Mouse (Mus musculus) liver, embryonic 11.5 days (tissue): ENCODE results near the gene Plekha1. TPM values are rescaled to one million over a fixed set of nuclear protein-coding genes. Genes with fewer than 3 reads are reported as not detected.

Experiments
- ATAC-seq: fragments of 200-750 bp; cut with Nextera tagmentation; replicated peaks from 2 replicates; pipeline ENCODE4 v1.8.0; 2017; ENCODE audit warnings: moderate number of reproducible peaks, mild to moderate bottlenecking, moderate TSS enrichment, moderate library complexity; ENCODE audit not compliant: low FRiP score
- DNase-seq: peaks from one replicate; pipeline ENCODE4 v3.0.0-alpha.2; 2017; ENCODE audit warnings: low spot score
- H3K27ac ChIP-seq: fragments of 300-500 bp; sonication (generic); 2 replicates; pipeline ENCODE4 v1.5.1; 2014; ENCODE audit warnings: mild to moderate bottlenecking, low read depth, low read length, control low read depth
- H3K27me3 ChIP-seq: fragments of 300-500 bp; sonication (generic); replicated peaks from 2 replicates; pipeline ENCODE4 v1.6.1; 2014; ENCODE audit warnings: low read length, mixed read lengths; ENCODE audit not compliant: control insufficient read depth, insufficient read depth
- H3K36me3 ChIP-seq: fragments of 300-500 bp; sonication (generic); 2 replicates; pipeline ENCODE4 v1.6.1; 2014; ENCODE audit warnings: mild to moderate bottlenecking, low read length, moderate library complexity, mixed read lengths; ENCODE audit not compliant: control insufficient read depth, insufficient read depth
- H3K4me1 ChIP-seq: fragments of 300-500 bp; sonication (generic); replicated peaks from 2 replicates; pipeline ENCODE4 v1.6.1; 2014; ENCODE audit warnings: low read length, mixed read lengths; ENCODE audit not compliant: control insufficient read depth, insufficient read depth
- H3K4me2 ChIP-seq: fragments of 300-500 bp; sonication (generic); 2 replicates; pipeline ENCODE4 v1.6.1; 2014; ENCODE audit warnings: mild to moderate bottlenecking, control low read depth, moderate library complexity
- H3K4me3 ChIP-seq: fragments of 300-500 bp; sonication (generic); 2 replicates; pipeline ENCODE4 v1.5.1; 2014; ENCODE audit warnings: low read depth, low read length, control low read depth
- H3K9ac ChIP-seq: fragments of 300-500 bp; sonication (generic); 2 replicates; pipeline ENCODE4 v1.6.1; 2014; ENCODE audit warnings: low read depth, low read length, control low read depth
- H3K9me3 ChIP-seq: fragments of 300-500 bp; sonication (generic); 2 replicates; pipeline ENCODE4 v1.6.1; 2016; ENCODE audit warnings: low read length, inconsistent platforms, mixed read lengths; ENCODE audit not compliant: control insufficient read depth
- WGBS: fragments of 180-500 bp; shearing (Covaris S2); extraction: QIAGEN DNeasy Blood & Tissue Kit; methylation state at CpG from one replicate; pipeline ENCODE4 v1.1.7; 2014; 5-methylcytosine and 5-hydroxymethylcytosine counted together
- polyA plus RNA-seq: library from polyadenylated mRNA; unstranded; fragments of >200 nt; fragmentation: Nextera tagmentation; extraction: Ambion mirVana; gene quantifications from 2 replicates; pipeline ENCODE4 v1.2.1, GENCODE M21; 2014

Plekha1 gene
- polyA plus RNA-seq: 18.4 and 20.1 TPM in 2 replicates

GRCm38 (mm10) chr7:130865613-130866591 is at the start of gene Plekha1:
Gene Plekha1, plus strand, starts transcription at chr7:130865756.
- Histone ChIP-seq H3K27me3 (peaks cover 17% of the 10 kb centered on the region), H3K4me3 (peak within 1 kb of the TSS; percentile 79), H3K4me1 (no peaks in the 10 kb centered on the region), H3K36me3 (no peaks in the 10 kb centered on the region), H3K27ac (no peak within 1 kb of the TSS; the same call in 1 of the 2 replicates), H3K9ac (peak within 1 kb of the TSS; percentile 69), H3K4me2 (peak within 1 kb of the TSS; percentile 71), H3K9me3 (no peaks in the 10 kb centered on the region)
- DNase-seq: peak; percentile 91
- ATAC-seq: peak; percentile 95
- WGBS: under 1% methylated on average over 100 of the region's 114 CpGs

DNA sequence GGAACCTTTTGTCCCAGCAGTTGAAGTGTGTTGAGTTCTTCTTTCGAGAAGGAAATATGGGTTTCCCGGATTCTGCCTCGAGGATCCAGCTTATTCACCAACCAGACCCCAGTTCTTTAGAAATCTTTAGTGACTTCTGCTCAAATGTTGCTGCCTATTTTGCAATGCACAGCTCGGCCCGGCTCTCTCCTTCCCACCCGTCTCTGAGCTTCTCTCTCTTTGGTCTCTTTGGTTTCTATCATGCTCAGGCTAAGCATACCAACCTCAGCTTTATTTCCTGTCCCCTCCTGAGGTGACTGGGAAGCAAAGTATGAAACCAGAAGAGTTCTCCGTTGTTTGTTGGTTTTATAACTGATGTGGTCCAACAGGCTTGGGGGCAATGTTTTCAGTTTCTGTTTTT is 49.3 kb upstream of the Plekha1 start:
- Histone ChIP-seq H3K4me3 (no peak overlapping the region), H3K27me3 (no peaks in the 10 kb centered on the region), H3K9me3 (no peaks in the 10 kb centered on the region), H3K9ac (no peak overlapping the region), H3K36me3 (no peaks in the 10 kb centered on the region), H3K27ac (no peak overlapping the region), H3K4me1 (no peaks in the 10 kb centered on the region), H3K4me2 (no peak overlapping the region)
- 73% methylated on average over 7 of the region's 7 CpGs for WGBS
- no peak for ATAC-seq
- DNase-seq: no peak

- no peak overlapping the region for H3K9ac ChIP-seq
- WGBS: 52% methylated on average over 5 of the region's 5 CpGs
- no peaks in the 10 kb centered on the region for H3K4me1 ChIP-seq
- no peaks in the 10 kb centered on the region for H3K36me3 ChIP-seq
- H3K9me3 ChIP-seq: no peaks in the 10 kb centered on the region
- H3K27me3 ChIP-seq: no peaks in the 10 kb centered on the region; the same call in 1 of the 2 replicates
- H3K4me3 ChIP-seq: no peak overlapping the region
- H3K27ac ChIP-seq: no peak overlapping the region
- ATAC-seq: no peak
- no peak overlapping the region for H3K4me2 ChIP-seq
- DNase-seq: no peak
Observed at GRCm38 (mm10) chr7:130818813-130819212, 46.7 kb upstream of the Plekha1 start.

- Histone ChIP-seq H3K36me3 (no peaks in the 10 kb centered on the region), H3K4me1 (no peaks in the 10 kb centered on the region), H3K4me3 (no peak overlapping the region), H3K27ac (no peak overlapping the region), H3K4me2 (no peak overlapping the region), H3K9ac (no peak overlapping the region), H3K27me3 (no peaks in the 10 kb centered on the region; the same call in 1 of the 2 replicates), H3K9me3 (no peaks in the 10 kb centered on the region)
- WGBS: 75% methylated on average over 10 of the region's 10 CpGs
- ATAC-seq (no peak), DNase-seq (no peak)
Observed at GRCm38 (mm10) chr7:130819624-130820023, 45.9 kb upstream of the Plekha1 start.

- Histone ChIP-seq H3K4me3 (no peak overlapping the region), H3K4me2 (no peak overlapping the region), H3K4me1 (no peaks in the 10 kb centered on the region), H3K9me3 (no peaks in the 10 kb centered on the region), H3K36me3 (no peaks in the 10 kb centered on the region), H3K9ac (no peak overlapping the region), H3K27me3 (no peaks in the 10 kb centered on the region; the same call in 1 of the 2 replicates), H3K27ac (no peak overlapping the region)
- ATAC-seq (no peak), DNase-seq (no peak)
- WGBS: 50% methylated on average over 9 of the region's 9 CpGs
Observed at GRCm38 (mm10) chr7:130823992-130824391, 41.6 kb upstream of the Plekha1 start.

- no peaks in the 10 kb centered on the region for H3K4me1 ChIP-seq
- no peak overlapping the region for H3K4me2 ChIP-seq
- DNase-seq (no peak), ATAC-seq (no peak)
- H3K4me3 ChIP-seq: no peak overlapping the region
- no peak overlapping the region for H3K27ac ChIP-seq
- no peaks in the 10 kb centered on the region for H3K9me3 ChIP-seq
- H3K27me3 ChIP-seq: no peaks in the 10 kb centered on the region; the same call in 1 of the 2 replicates
- H3K9ac ChIP-seq: no peak overlapping the region
- 65% methylated on average over 3 of the region's 3 CpGs for WGBS
- no peaks in the 10 kb centered on the region for H3K36me3 ChIP-seq
Observed at GRCm38 (mm10) chr7:130826343-130826742, 39.2 kb upstream of the Plekha1 start.

- WGBS: 48% methylated on average over 3 of the region's 3 CpGs
- no peak overlapping the region for H3K9ac ChIP-seq
- no peaks in the 10 kb centered on the region for H3K36me3 ChIP-seq
- H3K27me3 ChIP-seq: no peaks in the 10 kb centered on the region; the same call in 1 of the 2 replicates
- H3K4me1 ChIP-seq: no peaks in the 10 kb centered on the region
- H3K9me3 ChIP-seq: no peaks in the 10 kb centered on the region
- H3K4me2 ChIP-seq: no peak overlapping the region
- ATAC-seq: no peak
- no peak overlapping the region for H3K4me3 ChIP-seq
- no peak for DNase-seq
- no peak overlapping the region for H3K27ac ChIP-seq
Observed at GRCm38 (mm10) chr7:130827431-130827830, 38.1 kb upstream of the Plekha1 start.

DNA sequence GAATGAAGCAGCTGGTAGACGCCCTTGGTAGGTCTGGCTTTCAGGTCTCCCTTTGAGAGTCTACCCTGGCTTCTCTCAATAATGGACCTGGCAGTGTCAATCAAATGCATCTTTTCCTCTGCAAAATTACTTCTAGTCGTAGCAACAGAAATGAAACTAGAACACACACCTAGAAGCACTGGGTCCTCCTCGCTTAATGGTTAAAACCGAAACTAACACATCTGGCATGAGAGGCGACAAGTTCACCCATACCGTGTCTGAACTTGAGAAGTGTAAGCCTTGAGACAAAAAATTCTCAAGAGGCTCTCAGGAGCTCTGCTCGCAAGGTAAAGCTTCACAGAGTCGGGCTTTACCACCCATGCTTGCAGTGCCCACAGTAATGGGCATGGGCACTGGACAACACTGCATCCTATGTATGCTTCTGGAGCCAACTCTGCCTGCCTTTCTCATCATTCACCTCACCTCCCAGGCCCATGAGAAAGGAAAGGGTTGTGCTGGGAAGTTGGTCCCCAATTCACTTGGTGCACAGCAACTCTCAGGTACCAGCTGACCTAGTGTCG is 37.6 kb upstream of the Plekha1 start:
- Histone ChIP-seq H3K4me3 (no peak overlapping the region), H3K36me3 (no peaks in the 10 kb centered on the region), H3K9ac (no peak overlapping the region), H3K4me2 (no peak overlapping the region), H3K27me3 (no peaks in the 10 kb centered on the region; the same call in 1 of the 2 replicates), H3K27ac (no peak overlapping the region), H3K9me3 (no peaks in the 10 kb centered on the region), H3K4me1 (no peaks in the 10 kb centered on the region)
- ATAC-seq (no peak), DNase-seq (no peak)
- WGBS: 84% methylated on average over 9 of the region's 9 CpGs
